Mouse (Mus musculus) lung, postnatal 25 days (tissue): Measurements from ENCODE around the gene Rest.

Experiments used
- DNase-seq: peaks from one replicate; pipeline ENCODE4 v3.0.0; 2022; ENCODE audit warnings: low spot score

The Rest gene

DNA sequence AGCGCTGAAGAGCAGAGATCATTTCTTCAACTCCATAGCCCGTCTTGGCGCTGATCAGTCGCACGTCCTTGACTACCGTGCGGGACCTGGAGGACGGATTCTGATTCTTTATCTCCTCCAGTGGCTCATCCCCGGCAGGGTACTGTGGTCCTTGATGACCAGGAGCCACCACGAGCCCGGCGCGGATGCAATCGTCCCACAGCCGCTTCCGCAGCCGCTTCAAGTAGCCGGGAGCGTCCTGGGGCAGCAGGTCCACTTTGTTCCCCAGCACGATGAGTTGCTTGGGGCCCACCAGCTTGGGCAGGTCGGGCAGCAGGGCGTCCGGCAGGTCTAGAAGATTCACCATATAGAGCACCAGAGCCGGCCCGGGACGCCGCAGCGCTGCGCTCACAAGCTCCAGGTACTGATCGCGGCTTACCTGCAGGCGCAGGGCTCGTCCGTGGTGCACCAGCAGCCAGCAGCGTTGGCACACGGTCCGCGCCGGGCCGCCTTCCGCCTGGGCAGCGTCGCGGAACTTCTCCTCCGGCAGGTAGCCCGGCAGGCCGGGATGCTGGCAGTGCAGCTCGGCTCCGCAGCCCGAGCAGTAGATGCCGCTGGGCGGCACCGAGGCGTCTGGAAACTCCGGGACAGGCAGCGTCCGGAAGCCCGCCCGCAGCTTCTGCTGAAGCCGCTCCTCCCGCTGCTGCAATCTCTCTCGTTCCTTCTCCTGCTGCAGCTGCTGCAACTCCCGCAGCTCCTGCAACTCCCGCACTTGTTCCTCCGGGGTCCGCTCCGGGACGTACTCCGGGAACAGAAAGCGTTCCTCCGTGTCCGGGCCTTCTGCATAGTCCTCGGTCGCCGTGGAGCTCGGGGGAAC, 44.0 kb downstream of the Rest start:
- DNase-seq: peak; percentile 8

DNA sequence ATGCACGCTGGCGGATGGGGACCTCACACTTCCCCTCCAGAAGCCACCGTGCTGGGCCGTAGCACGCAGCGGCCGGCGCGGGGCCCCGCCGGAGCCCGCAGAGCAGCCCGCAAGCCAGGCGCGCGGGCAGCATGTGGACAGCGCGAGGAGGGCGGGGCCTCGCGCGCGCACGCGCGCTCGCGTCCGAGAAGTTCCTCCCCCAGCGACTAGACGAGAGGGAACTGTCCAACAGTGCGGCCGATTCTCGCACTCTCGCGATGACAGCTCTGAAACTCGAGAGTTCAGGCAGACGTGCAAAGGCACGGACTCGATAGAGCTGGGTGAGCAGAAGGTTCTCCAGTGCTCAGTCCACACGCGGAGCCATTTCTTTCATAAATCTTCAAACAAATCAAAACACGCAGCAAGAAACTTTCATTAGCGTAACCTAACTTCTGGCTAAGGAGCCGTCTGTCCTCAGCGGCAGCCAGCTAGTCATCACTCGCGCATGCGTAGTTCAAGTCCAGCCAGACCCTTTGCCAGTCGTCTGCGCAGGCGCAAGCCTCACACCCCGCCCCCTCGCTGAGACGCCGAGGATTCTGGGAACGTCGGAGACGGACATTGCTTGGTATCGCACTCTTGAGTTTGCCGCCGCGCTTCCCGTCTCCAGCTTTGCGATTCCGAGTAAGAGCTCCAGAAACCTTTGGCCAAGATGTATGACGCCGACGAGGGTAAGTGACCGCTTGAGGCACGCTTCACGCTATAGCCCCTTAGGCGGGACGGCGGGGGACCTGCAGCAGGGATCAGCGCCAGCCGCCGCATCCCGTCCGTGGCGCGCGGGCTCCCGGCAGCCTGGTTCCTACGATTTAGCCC, 44.9 kb downstream of the Rest start, which contains the start of the genes Noa1 and Polr2b:
Gene Noa1, minus strand, starts transcription at position 161 of the 849 bp plus-strand sequence.
Gene Polr2b, plus strand, starts transcription at position 224 of the 849 bp plus-strand sequence.
- peak; percentile 99 for DNase-seq

DNA sequence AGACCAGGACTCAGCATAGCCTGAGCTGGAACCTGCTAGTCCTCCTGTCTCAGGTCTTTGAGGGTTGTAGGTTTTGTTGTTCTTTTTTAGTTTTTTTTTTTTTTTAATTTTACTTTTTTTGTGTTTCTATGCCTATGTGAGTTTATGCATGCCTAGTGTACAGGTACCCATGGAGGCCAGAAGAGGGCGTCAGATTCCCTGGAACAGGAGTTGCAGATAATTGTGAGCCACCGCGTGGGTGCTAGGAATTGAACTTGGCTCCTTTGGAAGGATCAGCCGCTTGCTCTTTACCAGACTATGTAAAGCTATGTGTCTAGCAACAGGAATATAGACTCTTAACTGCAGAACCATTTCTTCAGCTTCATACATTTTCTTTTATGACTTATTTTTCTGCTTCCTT, 48.9 kb downstream of the Rest start:
- no peak for DNase-seq

DNA sequence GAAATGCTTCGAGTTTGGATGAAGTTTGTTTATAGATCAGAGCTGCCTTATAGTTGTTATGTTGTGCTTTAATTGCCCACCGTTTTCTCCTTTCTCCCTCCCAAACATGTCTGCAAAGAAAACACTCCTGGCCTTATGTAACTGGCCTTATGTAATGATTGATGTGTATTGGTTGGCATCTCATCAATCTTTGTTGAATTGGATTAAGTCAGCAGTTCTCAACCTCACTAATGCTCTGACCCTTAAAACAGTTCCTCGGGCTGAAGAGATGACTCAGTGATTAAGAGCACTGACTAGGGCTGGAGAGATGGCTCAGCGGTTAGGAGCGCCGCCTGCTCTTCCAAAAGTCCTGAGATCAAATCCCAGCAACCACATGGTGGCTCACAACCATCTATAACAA, 49.7 kb downstream of the Rest start:
- DNase-seq: no peak

DNA sequence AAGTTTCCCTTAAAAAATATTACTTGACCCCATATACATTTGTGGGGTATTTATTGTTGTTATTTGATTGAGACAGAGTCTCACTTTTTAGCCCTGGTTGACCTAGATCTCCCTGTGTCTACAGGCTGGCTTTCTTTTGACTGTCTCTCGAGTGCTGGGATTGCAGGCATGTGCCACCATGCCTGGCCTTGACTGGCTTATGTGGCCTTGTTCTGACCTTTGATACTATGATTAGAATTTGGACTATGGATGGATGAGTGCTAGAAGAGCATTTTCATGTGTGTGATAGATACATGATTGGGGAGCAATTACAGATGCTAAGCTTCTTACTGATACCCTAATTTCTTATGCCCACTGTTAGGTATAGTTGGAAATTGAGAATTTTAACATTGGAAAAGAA, 59.6 kb downstream of the Rest start:
- DNase-seq: no peak

DNA sequence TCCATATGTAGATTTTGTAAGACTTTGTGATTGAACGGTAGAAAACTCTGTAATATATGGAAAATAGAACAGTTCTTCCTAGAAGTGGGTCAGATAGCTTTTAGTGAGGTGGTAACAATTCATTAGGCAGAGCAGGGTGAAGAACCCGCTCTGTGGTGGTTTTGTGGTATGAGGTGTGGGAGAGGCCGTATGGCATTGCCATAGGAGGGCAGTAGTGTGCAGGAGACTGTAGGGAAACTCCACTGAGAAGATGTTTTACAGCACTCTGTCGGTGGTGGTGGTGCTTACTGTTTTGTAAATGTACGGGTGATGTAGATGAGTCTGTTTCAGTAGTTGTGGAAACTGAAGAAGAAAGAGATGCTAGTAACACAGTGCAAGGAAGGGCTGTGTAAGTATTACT, 64.9 kb downstream of the Rest start:
- no peak for DNase-seq
